Mouse (Mus musculus): ENCODE results near the gene Fbxl7.

DNA sequence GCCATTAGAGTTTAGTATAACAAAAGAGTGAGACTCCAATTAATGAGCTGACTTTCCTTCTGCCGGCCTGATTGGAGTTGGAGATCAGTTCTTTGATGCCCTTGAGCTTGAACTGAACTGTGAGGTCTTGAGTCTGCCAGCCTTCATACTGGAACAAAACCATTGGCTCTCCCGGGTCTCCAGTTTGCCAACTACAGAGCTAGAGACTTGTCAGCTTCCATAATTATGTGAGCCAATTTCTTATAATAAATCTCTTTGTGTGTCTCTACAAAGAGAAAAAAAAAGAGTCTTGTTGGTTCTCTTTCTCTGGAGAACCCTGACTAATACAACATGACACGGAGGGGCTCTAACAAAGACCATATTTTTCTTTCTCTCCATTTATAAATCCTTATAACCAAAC, 58.2 kb downstream of the Fbxl7 start:
- TF ChIP-seq POLR2A (IDR thresholded peaks at IDR 0.05; ENCODE audit: insufficient read depth, low read depth, low read length) (no peak), CTCF (IDR thresholded peaks at IDR 0.05) (no peak)

Data from heart, adult 2 months (tissue).